Mouse (Mus musculus) ES-E14 (cell line): ENCODE data around the gene Hist1h2ba.

ENCODE experiments used
- CHD2 ChIP-seq: IDR thresholded peaks from 2 replicates; pipeline ENCODE4 v1.6.1; 2014; ENCODE audit warnings: mild to moderate bottlenecking, low read depth, low read length, inconsistent platforms
- ZC3H11A ChIP-seq: IDR thresholded peaks from 2 replicates; pipeline ENCODE4 v1.6.1; 2012; ENCODE audit warnings: low read depth, mild to moderate bottlenecking, inconsistent platforms, low read length, borderline replicate concordance

- TF ChIP-seq ZC3H11A (no peak), CHD2 (no peak)
Measured at GRCm38 (mm10) chr13:23949484-23950246, 15.7 kb upstream of the Hist1h2ba start.
